Mouse (Mus musculus) lung, postnatal 10 days (tissue): ENCODE results near the gene Klk1b5.

Experiments
- DNase-seq: peaks from one replicate; pipeline ENCODE4 v3.0.0; 2021

Gene Klk1b5

DNA sequence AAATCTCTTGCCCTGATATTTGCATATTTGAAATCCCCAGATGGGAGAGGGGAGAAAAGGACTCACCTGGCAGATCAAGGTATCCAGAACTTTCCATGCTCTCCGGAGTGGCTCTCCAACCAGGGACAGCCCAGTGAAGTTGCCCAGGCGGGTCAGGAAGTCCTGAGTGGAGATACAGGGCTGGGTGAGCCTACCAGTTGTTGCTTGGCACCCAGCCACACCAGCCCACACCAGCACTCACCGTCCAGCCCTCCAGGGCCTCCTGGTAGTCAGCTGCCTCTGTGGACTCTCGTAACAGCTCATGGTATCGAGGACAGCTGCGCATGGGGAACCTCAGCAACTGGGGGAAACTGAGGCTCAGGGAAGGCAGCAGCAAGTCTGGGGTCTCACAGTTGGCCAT, 39.2 kb downstream of the Klk1b5 start:
- DNase-seq: no peak

DNA sequence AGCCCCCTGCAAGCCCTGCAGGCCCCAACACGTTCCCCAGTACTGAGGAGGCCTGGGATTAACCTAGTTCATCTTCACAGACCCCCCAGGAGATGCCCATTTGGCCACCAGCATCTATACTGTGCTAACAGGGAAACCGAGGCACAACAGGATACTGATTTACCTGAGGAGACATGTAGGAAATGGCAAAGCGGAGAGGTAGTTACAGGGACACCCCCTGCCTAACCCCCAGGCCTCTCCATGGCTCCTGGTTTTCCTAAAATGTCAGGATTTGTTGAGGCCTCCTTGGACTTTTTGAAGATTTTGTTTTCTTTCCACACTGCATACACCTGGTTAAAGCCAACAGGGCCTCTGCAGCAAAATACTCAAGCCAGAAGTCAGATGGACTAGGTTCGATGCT, 41.5 kb downstream of the Klk1b5 start, which contains the start of gene Acp4:
Acp4 (minus strand) TSS at position 101 of the 400 bp plus-strand sequence.
- DNase-seq: no peak

DNA sequence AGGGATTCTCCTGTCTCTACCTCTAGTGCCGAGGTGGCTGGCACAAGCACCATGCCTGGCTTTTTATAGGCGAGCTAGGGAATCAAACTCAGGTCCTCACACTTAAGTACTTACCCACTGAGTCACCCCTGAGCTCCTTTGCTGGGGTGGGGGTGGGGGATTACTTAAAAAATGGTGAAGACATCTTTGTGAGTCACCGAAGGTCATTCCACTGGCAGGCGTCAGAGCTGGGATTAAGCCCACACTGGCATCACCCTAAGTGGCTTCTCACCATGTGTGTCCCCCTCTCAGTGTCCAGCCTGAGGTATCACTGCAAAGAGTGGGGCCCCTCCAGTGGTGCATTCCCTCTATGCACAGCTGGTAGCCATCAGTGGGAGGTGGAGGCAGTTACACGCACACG, 44.7 kb downstream of the Klk1b5 start:
- no peak for DNase-seq

DNA sequence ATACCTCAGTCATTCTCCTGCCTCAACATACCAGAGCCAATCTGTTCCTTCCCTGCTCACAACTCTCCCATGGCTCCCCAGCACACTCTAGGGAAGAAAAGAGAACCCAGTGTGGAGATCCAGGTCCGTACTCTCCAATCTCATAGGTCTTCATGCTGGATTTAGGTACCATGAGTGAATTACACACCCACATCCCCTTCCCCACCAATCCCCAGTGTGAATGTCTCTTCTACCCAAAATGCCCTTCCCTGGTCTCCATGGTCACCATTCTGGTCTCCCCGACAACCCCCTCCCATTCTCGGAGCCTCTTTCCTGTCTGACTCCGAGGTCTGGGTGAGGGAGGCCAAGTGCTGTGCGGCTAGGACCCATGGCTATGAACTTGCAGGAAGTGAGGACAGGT, 45.4 kb downstream of the Klk1b5 start, which contains the start of gene Gm15517:
Gm15517 (plus strand) TSS at position 301 of the 400 bp plus-strand sequence.
- no peak for DNase-seq

DNA sequence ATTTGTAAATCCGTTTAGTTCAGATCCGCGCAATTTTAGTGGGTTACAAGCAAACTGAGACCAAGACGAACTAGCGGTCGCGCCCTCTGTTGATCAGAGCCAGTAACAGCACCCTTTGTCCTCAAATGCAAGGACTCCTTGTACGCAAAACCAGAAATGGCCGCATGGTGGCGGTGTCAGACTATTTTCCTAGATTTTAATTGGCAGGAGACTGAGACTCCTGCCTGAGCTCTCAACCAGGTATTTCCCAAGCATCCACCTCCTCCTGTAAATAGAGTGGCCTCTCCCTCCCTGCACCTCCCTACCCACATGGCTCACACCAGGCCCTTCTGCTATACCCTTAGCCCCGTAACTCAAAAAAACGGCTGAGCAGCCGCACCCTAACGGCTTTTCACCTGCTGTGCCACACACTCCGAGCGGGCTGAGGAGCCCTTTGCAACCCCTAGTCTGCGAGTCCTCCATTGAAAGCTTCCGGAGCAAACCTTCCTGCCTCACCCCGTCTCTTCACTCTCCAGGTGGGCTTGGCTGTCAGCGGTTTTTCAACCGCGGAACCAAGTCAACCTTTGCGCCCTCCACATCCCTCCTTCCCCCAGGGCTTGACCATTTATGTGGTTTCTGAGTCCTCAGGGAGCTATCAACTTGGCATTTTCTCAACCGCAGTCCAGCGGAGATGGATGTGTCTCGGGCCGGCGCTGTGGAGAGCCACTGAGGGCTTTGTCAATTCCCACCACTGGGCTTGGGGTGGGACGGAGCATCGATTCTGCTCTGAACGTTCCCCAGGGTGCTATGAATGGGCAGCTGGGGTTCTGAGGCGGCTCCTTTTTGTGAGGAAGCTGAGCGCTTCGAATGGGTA, 47.3 kb downstream of the Klk1b5 start:
- DNase-seq: peak; percentile 94

DNA sequence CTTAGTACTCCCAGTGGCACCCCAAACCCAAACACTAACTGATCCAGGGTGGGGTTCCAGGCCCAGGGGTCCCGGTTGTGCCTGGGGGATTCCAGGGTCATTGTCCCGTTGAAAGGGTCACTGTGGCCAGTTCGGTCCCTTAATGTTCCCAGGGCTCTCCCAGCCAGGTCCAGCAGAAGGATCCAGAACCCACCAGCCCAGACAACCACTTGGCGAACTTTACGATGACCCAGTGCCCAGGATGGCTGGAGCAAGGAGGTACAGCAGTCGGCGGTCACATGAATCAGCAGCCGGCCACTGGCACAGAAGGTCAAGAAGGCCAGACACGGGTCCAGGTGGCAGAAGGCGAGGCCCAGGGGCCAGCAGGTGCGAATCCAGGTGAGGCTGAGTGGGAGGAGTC, 52.4 kb downstream of the Klk1b5 start:
- DNase-seq: no peak

DNA sequence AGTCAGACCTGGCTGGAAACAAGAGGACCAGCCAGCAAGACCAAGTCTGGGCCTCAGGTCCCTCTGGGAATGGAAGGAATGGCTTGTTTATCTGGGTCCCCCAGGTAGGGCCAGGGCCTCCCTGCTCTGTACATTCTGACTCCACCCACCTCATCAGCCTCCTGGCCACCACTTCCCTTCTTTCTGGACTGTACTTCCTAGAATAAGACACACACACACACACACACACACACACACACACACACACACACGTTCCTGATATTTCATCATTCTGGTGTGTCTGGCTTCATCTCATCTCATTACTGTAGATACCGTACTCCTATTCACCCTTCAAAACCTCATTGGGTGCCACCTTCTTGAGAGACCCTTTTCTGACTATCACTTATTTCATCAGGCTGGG, 53.7 kb downstream of the Klk1b5 start:
- DNase-seq: no peak
